Mouse (Mus musculus) bone marrow, adult 2 months (tissue): ENCODE measurements around the gene Trmt2a. TPM values are rescaled to one million over a fixed set of nuclear protein-coding genes. Genes with fewer than 3 reads are reported as not detected.

Experiments
- H3K27ac ChIP-seq: fragments of 200-500 bp; 2 replicates; pipeline ENCODE4 v1.5.1; 2012; ENCODE audit warnings: low read depth, mild to moderate bottlenecking, control low read depth, inconsistent platforms, low read length; ENCODE audit not compliant: control insufficient read depth, poor library complexity, insufficient read depth
- H3K4me1 ChIP-seq: fragments of 200-500 bp; 2 replicates; pipeline ENCODE4 v1.6.1; 2011; ENCODE audit warnings: low read length; ENCODE audit not compliant: control insufficient read depth, insufficient read depth
- H3K4me3 ChIP-seq: fragments of 200-500 bp; replicated peaks from 2 replicates; pipeline ENCODE3; 2011; ENCODE audit warnings: mild to moderate bottlenecking, low read depth, low read length, control low read depth; ENCODE audit not compliant: control insufficient read depth
- CTCF ChIP-seq: fragments of 200-500 bp; IDR thresholded peaks from 2 replicates; pipeline ENCODE4 v1.5.1; 2011; ENCODE audit warnings: low read length, control low read depth; ENCODE audit not compliant: control insufficient read depth, insufficient read depth
- POLR2A ChIP-seq: fragments of 200-500 bp; IDR thresholded peaks from 2 replicates; pipeline ENCODE4 v1.6.1; 2011; ENCODE audit warnings: low read depth, mild to moderate bottlenecking, control low read depth, low read length, borderline replicate concordance; ENCODE audit not compliant: control insufficient read depth
- WGBS: fragments of 180-500 bp; shearing (Covaris S2); methylation state at CpG from one replicate; pipeline ENCODE4 v1.1.7; 2018; 5-methylcytosine and 5-hydroxymethylcytosine counted together
- polyA plus RNA-seq: library from polyadenylated mRNA; stranded (reverse); fragments of >200 nt; gene quantifications from 2 replicates; pipeline ENCODE4 v1.2.4, GENCODE M21; 2011; ENCODE audit warnings: low replicate concordance; ENCODE audit not compliant: missing spikeins, insufficient read depth, insufficient read length

Gene Trmt2a
- polyA plus RNA-seq, 1 experiment = 104 TPM

DNA sequence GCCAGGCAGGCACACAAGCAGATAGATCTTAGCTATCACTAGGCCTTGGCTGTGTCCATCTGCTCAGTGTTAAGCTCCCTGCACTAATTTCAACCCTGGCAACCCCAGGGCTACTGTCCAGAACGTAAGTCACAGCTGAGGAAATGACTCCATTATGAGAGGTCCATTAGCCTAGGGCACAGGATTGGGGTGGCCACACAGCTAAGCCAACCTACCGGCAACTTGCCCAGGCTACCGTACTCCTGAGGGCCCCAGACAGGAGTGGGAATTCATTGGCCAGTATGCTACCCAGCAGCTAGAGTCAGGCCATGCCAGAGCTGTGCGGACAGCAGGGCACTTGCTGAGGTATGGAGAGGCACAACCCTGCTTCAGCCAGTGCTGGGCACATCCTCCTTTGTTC lies 19.6 kb upstream of the Trmt2a start:
- peaks cover 2% of the 10 kb centered on the region; the same call in 1 of the 2 replicates for H3K4me1 ChIP-seq
- WGBS = 79% methylated on average over 4 of the region's 4 CpGs
- TF ChIP-seq POLR2A = no peak
- no peak for TF ChIP-seq CTCF
- no peak overlapping the region for H3K4me3 ChIP-seq
- no peak overlapping the region for H3K27ac ChIP-seq

DNA sequence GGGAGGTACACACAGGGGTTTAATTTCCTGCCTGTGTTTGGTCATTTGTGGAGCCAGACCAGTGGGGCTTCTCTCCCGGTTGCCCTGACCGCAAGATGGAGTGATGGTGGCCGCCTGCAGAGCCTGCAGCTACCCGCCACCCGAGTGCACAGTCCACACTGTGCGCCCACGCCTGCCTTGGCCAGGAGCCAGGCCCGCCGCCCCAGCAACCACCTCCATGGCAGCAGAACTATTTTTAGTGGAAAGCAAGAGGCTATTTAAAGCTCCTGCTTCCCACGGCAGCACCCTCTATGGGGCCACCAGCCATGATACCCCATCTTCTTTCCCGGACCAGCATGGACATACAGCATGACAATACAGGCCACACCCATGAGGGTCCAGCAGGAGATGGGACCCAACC lies 18.9 kb upstream of the Trmt2a start:
- 19% methylated on average over 11 of the region's 11 CpGs for WGBS
- TF ChIP-seq POLR2A = no peak
- TF ChIP-seq CTCF = no peak
- peaks cover 2% of the 10 kb centered on the region; the same call in 1 of the 2 replicates for H3K4me1 ChIP-seq
- H3K4me3 ChIP-seq = no peak overlapping the region
- no peak overlapping the region for H3K27ac ChIP-seq

DNA sequence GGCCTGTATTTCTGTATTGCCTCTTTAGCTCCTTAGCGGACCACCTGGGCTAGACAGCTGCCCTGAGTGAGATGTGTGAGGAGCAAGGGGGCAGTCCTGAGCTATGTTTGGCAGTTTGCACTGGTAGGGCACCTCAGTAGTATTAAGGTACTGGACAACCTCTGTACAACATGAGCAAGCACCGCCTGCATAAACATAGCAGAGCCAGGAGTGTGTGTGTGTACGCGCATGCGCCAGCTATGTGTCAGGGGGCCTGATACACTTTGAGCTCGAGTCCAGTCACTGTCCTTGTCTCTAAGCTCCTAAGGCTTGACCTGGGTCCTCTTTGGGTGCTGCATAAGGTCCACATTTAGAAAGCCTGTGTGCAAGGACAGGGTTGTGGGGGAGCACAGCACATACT lies 17.9 kb upstream of the Trmt2a start:
- WGBS = 80% methylated on average over 6 of the region's 6 CpGs
- no peak for TF ChIP-seq POLR2A
- peaks cover 2% of the 10 kb centered on the region; the same call in 1 of the 2 replicates for H3K4me1 ChIP-seq

GRCm38 (mm10) chr16:18231047-18231446 lies 17.4 kb upstream of the Trmt2a start:
- Histone ChIP-seq H3K4me1 (peaks cover 2% of the 10 kb centered on the region; the same call in 1 of the 2 replicates), H3K27ac (no peak overlapping the region), H3K4me3 (no peak overlapping the region)
- no peak for TF ChIP-seq CTCF
- no peak for TF ChIP-seq POLR2A
- WGBS = 67% methylated on average over 3 of the region's 3 CpGs

More for the DNA sequence above, 17.9 kb upstream of the Trmt2a start:
- Histone ChIP-seq H3K4me3 (no peak overlapping the region), H3K27ac (0 out of 2 replicates have a peak overlapping the region, but pooled peaks have one; percentile 19)

- TF ChIP-seq CTCF (no peak), POLR2A (no peak)
- H3K4me1 ChIP-seq = peaks cover 2% of the 10 kb centered on the region; the same call in 1 of the 2 replicates
- H3K27ac ChIP-seq = peak overlapping the region; percentile 9; the same call in 1 of the 2 replicates
- H3K4me3 ChIP-seq = no peak overlapping the region
- WGBS = 77% methylated on average over 4 of the region's 4 CpGs
Observed at GRCm38 (mm10) chr16:18231451-18231850, 17.0 kb upstream of the Trmt2a start.

DNA sequence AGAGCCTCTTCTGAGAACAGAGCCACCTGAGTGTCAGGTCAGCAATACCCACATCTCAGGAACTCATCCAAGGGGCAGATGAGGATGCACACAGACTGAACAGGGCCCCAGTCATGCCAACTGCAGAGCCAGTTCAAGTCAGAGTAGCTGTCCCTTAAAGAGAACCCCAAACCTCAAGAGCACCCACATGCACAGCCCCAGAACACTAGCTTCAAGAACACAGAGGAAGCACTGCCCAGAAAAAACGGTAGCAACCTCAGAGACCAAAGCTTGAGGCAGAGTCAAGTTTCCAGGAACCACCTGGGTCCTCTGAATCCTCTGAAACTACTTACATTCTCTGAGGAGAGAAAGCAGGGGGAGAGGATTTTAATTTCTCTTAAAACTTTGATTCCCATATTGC lies 15.0 kb upstream of the Trmt2a start:
- TF ChIP-seq CTCF = no peak
- TF ChIP-seq POLR2A = no peak
- WGBS = 0% methylated on average over 1 of the region's 1 CpGs
- Histone ChIP-seq H3K27ac (no peak overlapping the region), H3K4me1 (peaks cover 2% of the 10 kb centered on the region; the same call in 1 of the 2 replicates), H3K4me3 (no peak overlapping the region)

GRCm38 (mm10) chr16:18233919-18234670 lies 14.4 kb upstream of the Trmt2a start:
- H3K4me3 ChIP-seq = peak overlapping the region; percentile 66
- 7% methylated on average over 13 of the region's 13 CpGs for WGBS
- TF ChIP-seq CTCF (no peak), POLR2A (no peak)
- H3K27ac ChIP-seq = no peak overlapping the region
- peaks cover 2% of the 10 kb centered on the region; the same call in 1 of the 2 replicates for H3K4me1 ChIP-seq

- Histone ChIP-seq H3K4me3 (peak within 1 kb of the TSS; percentile 66), H3K4me1 (peaks cover 1% of the 10 kb centered on the region; the same call in 1 of the 2 replicates), H3K27ac (no peak within 1 kb of the TSS; the same call in 1 of the 2 replicates)
- TF ChIP-seq POLR2A (no peak), CTCF (no peak)
- WGBS = under 1% methylated on average over 78 of the region's 79 CpGs
Observed at GRCm38 (mm10) chr16:18234671-18235388, 13.6 kb upstream of the Trmt2a start, which contains the start of gene Zdhhc8. Zdhhc8 (minus strand) TSS chr16:18235136.
